Mouse (Mus musculus) thymus, postnatal 0 days (tissue): Measurements from ENCODE around the gene Calr. TPM values are rescaled to one million over a fixed set of nuclear protein-coding genes. Genes with fewer than 3 reads are reported as not detected.

Experiments
- DNase-seq: peaks from one replicate; pipeline ENCODE4 v3.0.0-alpha.2; 2015; ENCODE audit warnings: low spot score
- polyA plus RNA-seq: library from polyadenylated mRNA; unstranded; fragments of >200 nt; fragmentation: Nextera tagmentation; extraction: Ambion mirVana; gene quantifications from 2 replicates; pipeline ENCODE4 v1.2.1, GENCODE M21; 2015

The Calr gene
- polyA plus RNA-seq, 1 experiment from 2014 or later: 383 TPM

DNA sequence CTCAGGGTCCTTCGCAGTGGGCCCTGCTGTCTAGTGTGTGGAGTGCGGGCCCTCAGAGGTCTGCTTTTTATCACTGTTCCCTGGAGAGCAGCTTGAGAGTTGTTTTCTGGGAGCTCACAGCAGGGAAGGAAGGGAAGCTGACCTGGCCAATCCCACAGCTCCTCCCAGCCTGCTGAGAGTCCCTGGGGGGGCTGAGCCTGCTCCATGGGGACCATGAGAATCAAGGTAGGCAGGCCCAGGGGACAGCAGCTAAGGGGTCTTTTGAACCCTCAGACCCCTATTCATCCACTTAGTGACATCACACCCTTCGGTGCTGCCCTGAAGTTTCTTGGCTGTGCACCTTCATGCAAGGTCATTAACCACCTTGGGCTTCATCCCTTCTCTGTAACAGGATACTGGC, 24.0 kb downstream of the Calr start, which contains the start of gene Dand5:
Gene Dand5 (minus strand): TSS at position 101 of the 400 bp plus-strand sequence.
- DNase-seq: no peak

GRCm38 (mm10) chr8:84816117-84816516, 30.6 kb downstream of the Calr start:
- DNase-seq: no peak

DNA sequence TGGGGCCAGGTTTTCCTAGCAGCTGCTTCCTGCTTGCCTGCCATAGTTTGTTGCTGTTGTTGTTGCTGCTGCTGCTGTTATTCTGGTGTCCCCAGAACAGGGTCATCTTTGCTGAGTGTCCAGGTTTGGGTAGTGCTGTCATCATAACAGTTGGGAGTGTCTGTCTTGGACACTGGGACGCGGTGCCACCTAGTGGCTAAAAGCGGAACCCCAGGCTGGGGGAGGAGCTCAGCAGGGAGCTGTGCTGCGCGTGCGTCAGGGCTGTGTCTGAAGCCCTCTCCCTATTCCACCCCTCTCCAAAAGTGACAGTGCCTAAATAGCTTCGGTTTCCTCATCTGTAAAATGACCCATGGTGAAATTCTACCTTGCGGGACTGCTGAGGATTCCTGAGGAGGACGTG, 31.2 kb downstream of the Calr start:
- DNase-seq: peak; percentile 89

GRCm38 (mm10) chr8:84814555-84815441, 31.9 kb downstream of the Calr start:
- no peak for DNase-seq

- no peak for DNase-seq
Observed at GRCm38 (mm10) chr8:84814240-84814554, 32.5 kb downstream of the Calr start.

DNA sequence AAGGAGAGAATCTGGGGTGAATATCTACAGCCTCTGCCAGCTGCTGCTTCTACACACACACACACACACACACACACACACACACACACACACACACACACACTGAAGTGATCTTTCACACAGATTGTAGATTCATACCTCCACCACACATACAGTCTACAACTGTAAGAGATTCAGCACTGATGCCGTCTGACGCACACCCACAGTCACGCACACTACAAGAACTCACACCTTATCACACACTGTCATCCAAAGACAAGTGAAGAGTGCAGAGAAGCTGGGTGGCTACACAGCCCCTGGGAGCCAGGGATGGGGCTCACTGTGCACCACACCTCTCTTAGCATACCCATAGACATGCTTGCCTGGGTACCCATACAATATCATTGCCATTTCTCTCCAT, 32.9 kb downstream of the Calr start:
- no peak for DNase-seq

DNA sequence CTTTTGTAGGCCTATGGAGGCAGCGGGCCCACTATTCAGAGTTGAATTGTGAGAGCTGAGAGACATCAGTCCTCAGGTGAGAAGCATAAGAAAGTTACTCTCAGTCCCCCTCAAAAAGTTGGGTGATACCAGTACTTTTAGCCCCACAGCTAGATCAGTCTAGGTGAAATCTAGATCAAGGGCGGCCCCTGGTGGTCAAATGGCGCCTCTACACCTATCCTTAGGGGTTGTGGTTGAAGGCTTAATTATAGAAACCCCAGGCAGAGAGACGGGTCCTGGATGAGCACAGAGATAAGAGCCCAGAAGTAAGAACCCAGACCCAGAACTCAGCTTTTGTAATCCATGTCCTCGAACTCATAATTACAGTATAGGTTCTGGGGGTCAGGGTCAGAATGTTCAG, 33.7 kb downstream of the Calr start:
- DNase-seq: peak; percentile 84

DNA sequence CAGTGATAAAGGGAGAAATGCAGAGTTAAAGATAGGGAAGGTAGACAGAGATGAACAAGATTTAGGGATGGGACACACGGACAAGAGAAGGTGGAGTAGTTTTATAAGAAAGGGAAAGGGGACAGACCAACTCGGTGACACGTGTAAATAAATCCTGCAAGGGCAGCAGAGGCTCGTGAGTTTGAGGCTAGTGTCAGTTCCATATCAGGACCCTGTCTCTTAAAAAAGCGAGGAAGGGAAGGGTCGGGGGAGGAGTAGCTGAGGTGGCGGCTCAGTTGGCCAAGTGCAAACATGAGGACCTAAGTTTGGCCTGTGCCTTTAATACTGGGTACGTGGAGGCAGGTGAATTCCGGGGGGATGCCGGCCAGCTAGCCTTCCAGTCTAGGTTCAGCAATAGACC, 35.4 kb downstream of the Calr start:
- no peak for DNase-seq

DNA sequence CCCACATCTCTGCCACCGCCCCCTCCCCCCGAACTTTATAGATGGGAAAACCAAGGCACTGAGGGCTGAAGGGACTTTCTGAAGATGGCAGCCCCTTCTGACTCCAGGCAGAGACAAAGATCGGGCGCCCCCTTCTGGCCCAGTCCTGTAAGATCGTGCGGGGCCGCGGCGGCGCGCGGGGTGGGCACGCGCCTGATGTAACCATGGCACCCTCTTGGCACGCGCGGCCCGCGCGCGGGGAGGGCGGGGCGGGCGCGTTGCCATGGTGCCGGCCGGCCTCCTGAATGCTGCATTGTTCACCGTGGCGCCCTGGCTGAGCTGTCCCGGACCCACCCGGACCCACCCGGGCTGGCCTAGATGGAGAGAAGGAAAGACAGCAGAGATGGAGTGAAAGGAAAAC, 35.8 kb downstream of the Calr start:
- DNase-seq: peak; percentile 79

- no peak for DNase-seq
Observed at GRCm38 (mm10) chr8:84809941-84810280, 36.8 kb downstream of the Calr start.

- no peak for DNase-seq
Observed at GRCm38 (mm10) chr8:84809109-84809940, 37.4 kb downstream of the Calr start.

GRCm38 (mm10) chr8:84806031-84806430, 40.7 kb downstream of the Calr start:
- DNase-seq: no peak

DNA sequence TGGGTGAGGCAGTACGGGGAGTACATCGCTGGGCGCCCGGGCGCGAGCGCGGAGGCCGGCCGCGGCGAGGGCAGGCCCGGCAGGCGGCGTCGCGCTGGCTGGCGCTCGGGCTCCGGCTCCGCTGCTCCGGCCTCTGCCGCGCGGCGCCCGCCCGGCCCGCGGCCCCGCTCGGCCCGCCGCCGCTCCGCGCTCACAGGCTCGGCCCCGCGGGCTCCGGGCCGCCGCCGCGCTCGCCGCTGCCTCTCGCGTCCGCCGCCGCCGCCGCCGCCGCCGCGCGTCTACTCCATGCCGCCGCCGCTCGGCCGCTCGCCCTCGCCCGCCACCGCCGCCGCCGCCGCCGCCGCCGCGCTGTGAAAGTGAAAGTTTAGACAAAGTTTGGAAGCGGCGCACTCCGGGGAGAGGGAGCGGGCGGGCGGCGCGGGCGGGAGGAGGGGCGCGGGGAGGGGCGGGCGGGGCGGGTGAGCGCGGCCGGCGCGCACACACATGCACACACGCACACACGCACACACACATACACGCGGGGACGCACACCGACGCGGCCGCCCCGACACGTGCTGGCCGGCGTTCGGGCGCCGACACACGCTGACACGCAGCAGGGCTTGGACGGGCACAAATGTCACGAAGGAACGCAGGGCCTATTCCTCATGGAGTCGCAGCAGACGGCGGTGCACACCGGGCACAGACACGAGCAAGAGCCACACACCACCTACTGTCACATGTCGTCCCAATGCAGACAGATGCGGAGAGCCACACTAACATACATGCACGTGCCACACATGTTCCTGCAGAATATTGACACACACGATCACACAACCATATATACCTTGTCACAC, 46.5 kb downstream of the Calr start, which contains the start of gene Nfix:
Gene Nfix (minus strand): TSS at position 346 of the 833 bp plus-strand sequence.
- DNase-seq: peak; percentile 32

GRCm38 (mm10) chr8:84799136-84799931, 47.4 kb downstream of the Calr start:
- no peak for DNase-seq

- DNase-seq: no peak
Observed at GRCm38 (mm10) chr8:84798446-84799135, 48.1 kb downstream of the Calr start.

GRCm38 (mm10) chr8:84797971-84798370, 48.8 kb downstream of the Calr start:
- DNase-seq: no peak

GRCm38 (mm10) chr8:84797256-84797797, 49.4 kb downstream of the Calr start:
- no peak for DNase-seq

GRCm38 (mm10) chr8:84794486-84794885, 52.2 kb downstream of the Calr start:
- DNase-seq: no peak

DNA sequence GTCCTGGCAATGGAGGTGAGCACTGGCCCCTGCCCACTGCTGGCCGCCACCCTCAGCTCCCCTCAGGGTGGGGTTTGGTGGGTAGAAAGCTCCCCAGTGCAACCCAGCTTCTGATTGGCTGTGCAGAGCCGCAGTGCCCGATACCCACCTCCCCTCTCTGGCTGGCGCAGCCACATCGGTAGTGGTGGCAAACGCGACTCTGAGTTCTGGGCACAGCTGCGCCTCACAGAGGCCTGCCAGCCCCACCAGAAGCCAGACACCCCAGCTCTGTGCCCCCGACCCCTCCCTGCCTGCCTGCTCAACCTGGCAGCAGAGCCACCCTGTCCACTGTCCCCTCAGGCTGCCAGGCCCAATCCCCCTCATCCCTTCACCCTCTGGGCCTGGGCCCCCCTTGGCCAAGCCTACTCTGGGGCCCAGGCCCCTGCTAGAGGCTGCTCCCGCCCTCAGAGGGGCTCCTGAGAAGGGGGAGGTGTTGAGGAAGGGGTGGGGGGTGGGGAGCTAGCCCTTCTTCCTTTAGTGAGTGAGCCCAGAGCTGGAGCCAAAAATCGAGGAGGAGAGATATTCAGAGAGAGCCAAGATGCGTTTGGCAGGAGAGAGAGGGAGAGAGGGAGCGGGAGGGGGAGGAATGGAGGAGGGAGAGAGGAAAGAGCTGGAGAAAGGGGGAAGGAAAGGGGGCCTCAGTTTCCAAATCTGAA, 52.8 kb downstream of the Calr start:
- no peak for DNase-seq
